Mouse (Mus musculus): Measurements from ENCODE around the gene Pigf. TPM values are rescaled to one million over a fixed set of nuclear protein-coding genes. Genes with fewer than 3 reads are reported as not detected.

Gene Pigf
- polyA plus RNA-seq, 1 experiment from 2014 or later: 15.4 TPM

- Histone ChIP-seq H3K36me3 (peaks cover 11% of the 10 kb centered on the region), H3K4me3 (peak overlapping the region; percentile 93), H3K9me3 (replicated peaks) (no peaks in the 10 kb centered on the region), H3K4me1 (replicated peaks) (peaks cover 14% of the 10 kb centered on the region), H3K4me2 (peak overlapping the region; percentile 87), H3K27me3 (no peaks in the 10 kb centered on the region), H3K9ac (peak overlapping the region; percentile 72), H3K27ac (no peak overlapping the region)
- 1% methylated on average over 55 of the region's 55 CpGs for WGBS
- ATAC-seq (replicated peaks; ENCODE audit: insufficient number of reproducible peaks, insufficient read depth, low FRiP score, low read depth): no peak
Measured at GRCm38 (mm10) chr17:87024491-87025242, 539 bp downstream of the Pigf start.

- Histone ChIP-seq H3K4me2 (no peak overlapping the region), H3K36me3 (no peaks in the 10 kb centered on the region; the same call in none of the 2 replicates), H3K4me3 (no peak overlapping the region), H3K4me1 (replicated peaks) (peaks cover 4% of the 10 kb centered on the region), H3K9ac (no peak overlapping the region), H3K9me3 (replicated peaks) (no peaks in the 10 kb centered on the region), H3K27ac (no peak overlapping the region), H3K27me3 (no peaks in the 10 kb centered on the region)
- ATAC-seq (replicated peaks; ENCODE audit: insufficient number of reproducible peaks, insufficient read depth, low FRiP score, low read depth): no peak
- WGBS: 87% methylated on average over 5 of the region's 5 CpGs
Measured at GRCm38 (mm10) chr17:87019692-87020091, 5.5 kb downstream of the Pigf start.

GRCm38 (mm10) chr17:87011301-87012019, 13.7 kb downstream of the Pigf start:
- no peak for ATAC-seq (replicated peaks; ENCODE audit: insufficient number of reproducible peaks, insufficient read depth, low FRiP score, low read depth)
- H3K27ac ChIP-seq: no peak overlapping the region

GRCm38 (mm10) chr17:87008950-87009349, 16.3 kb downstream of the Pigf start:
- ATAC-seq (replicated peaks; ENCODE audit: insufficient number of reproducible peaks, insufficient read depth, low FRiP score, low read depth): no peak
- no peak overlapping the region for H3K27ac ChIP-seq
- H3K4me3 ChIP-seq: no peak overlapping the region
- H3K27me3 ChIP-seq: no peaks in the 10 kb centered on the region
- no peak overlapping the region for H3K9ac ChIP-seq
- no peaks in the 10 kb centered on the region for H3K9me3 ChIP-seq (replicated peaks)
- 85% methylated on average over 3 of the region's 3 CpGs for WGBS
- no peaks in the 10 kb centered on the region for H3K4me1 ChIP-seq (replicated peaks)
- H3K36me3 ChIP-seq: peaks cover 2% of the 10 kb centered on the region; the same call in 1 of the 2 replicates
- H3K4me2 ChIP-seq: no peak overlapping the region

More at GRCm38 (mm10) chr17:87011301-87012019, 13.7 kb downstream of the Pigf start:
- H3K27me3 ChIP-seq: no peaks in the 10 kb centered on the region
- H3K36me3 ChIP-seq: peaks cover 2% of the 10 kb centered on the region; the same call in 1 of the 2 replicates
- H3K4me1 ChIP-seq (replicated peaks): no peaks in the 10 kb centered on the region
- no peaks in the 10 kb centered on the region for H3K9me3 ChIP-seq (replicated peaks)
- H3K4me3 ChIP-seq: no peak overlapping the region
- 77% methylated on average over 13 of the region's 13 CpGs for WGBS
- H3K4me2 ChIP-seq: no peak overlapping the region
- no peak overlapping the region for H3K9ac ChIP-seq

- Histone ChIP-seq H3K36me3 (peaks cover 28% of the 10 kb centered on the region; the same call in 1 of the 2 replicates), H3K4me1 (replicated peaks) (no peaks in the 10 kb centered on the region), H3K4me2 (no peak overlapping the region), H3K9me3 (replicated peaks) (no peaks in the 10 kb centered on the region), H3K4me3 (no peak overlapping the region), H3K9ac (no peak overlapping the region), H3K27me3 (no peaks in the 10 kb centered on the region), H3K27ac (no peak overlapping the region)
- no peak for ATAC-seq (replicated peaks; ENCODE audit: insufficient number of reproducible peaks, insufficient read depth, low FRiP score, low read depth)
- 82% methylated on average over 6 of the region's 6 CpGs for WGBS
Measured at GRCm38 (mm10) chr17:86997323-86997722, 27.9 kb downstream of the Pigf start.

- no peak overlapping the region for H3K27ac ChIP-seq
- H3K4me3 ChIP-seq: no peak overlapping the region
- H3K27me3 ChIP-seq: no peaks in the 10 kb centered on the region
- 86% methylated on average over 8 of the region's 8 CpGs for WGBS
- no peak overlapping the region for H3K4me2 ChIP-seq
- ATAC-seq (replicated peaks; ENCODE audit: insufficient number of reproducible peaks, insufficient read depth, low FRiP score, low read depth): no peak
- H3K9me3 ChIP-seq (replicated peaks): no peaks in the 10 kb centered on the region
- H3K4me1 ChIP-seq (replicated peaks): peaks cover 38% of the 10 kb centered on the region
- H3K36me3 ChIP-seq: no peaks in the 10 kb centered on the region
- H3K9ac ChIP-seq: no peak overlapping the region
Measured at GRCm38 (mm10) chr17:86991306-86991705, 33.9 kb downstream of the Pigf start.

- H3K27ac ChIP-seq: 0 out of 2 replicates have a peak overlapping the region, but pooled peaks have one; percentile 13
- H3K4me1 ChIP-seq (replicated peaks): peaks cover 45% of the 10 kb centered on the region
- H3K9me3 ChIP-seq (replicated peaks): no peaks in the 10 kb centered on the region
- H3K9ac ChIP-seq: no peak overlapping the region
- WGBS: 41% methylated on average over 6 of the region's 6 CpGs
- no peak for ATAC-seq (replicated peaks; ENCODE audit: insufficient number of reproducible peaks, insufficient read depth, low FRiP score, low read depth)
- no peaks in the 10 kb centered on the region for H3K27me3 ChIP-seq
- no peak overlapping the region for H3K4me3 ChIP-seq
- H3K36me3 ChIP-seq: no peaks in the 10 kb centered on the region
- H3K4me2 ChIP-seq: no peak overlapping the region
Measured at GRCm38 (mm10) chr17:86988601-86989184, 36.5 kb downstream of the Pigf start.

GRCm38 (mm10) chr17:86988161-86988560, 37.0 kb downstream of the Pigf start:
- Histone ChIP-seq H3K4me1 (replicated peaks) (peaks cover 45% of the 10 kb centered on the region), H3K27me3 (no peaks in the 10 kb centered on the region), H3K36me3 (no peaks in the 10 kb centered on the region), H3K9ac (no peak overlapping the region), H3K27ac (0 out of 2 replicates have a peak overlapping the region, but pooled peaks have one; percentile 13), H3K9me3 (replicated peaks) (no peaks in the 10 kb centered on the region), H3K4me2 (no peak overlapping the region), H3K4me3 (no peak overlapping the region)
- 81% methylated on average over 5 of the region's 5 CpGs for WGBS
- no peak for ATAC-seq (replicated peaks; ENCODE audit: insufficient number of reproducible peaks, insufficient read depth, low FRiP score, low read depth)

- H3K36me3 ChIP-seq: no peaks in the 10 kb centered on the region
- H3K9ac ChIP-seq: no peak overlapping the region
- H3K4me1 ChIP-seq (replicated peaks): peaks cover 49% of the 10 kb centered on the region
- WGBS: 54% methylated on average over 17 of the region's 17 CpGs
- ATAC-seq (replicated peaks; ENCODE audit: insufficient number of reproducible peaks, insufficient read depth, low FRiP score, low read depth): no peak
- H3K9me3 ChIP-seq (replicated peaks): no peaks in the 10 kb centered on the region
- H3K4me3 ChIP-seq: no peak overlapping the region
- H3K27me3 ChIP-seq: no peaks in the 10 kb centered on the region
- peak overlapping the region; percentile 43 for H3K27ac ChIP-seq
- peak overlapping the region; percentile 11 for H3K4me2 ChIP-seq
Measured at GRCm38 (mm10) chr17:86986449-86987138, 38.6 kb downstream of the Pigf start.

GRCm38 (mm10) chr17:86982497-86982896, 42.7 kb downstream of the Pigf start:
- no peaks in the 10 kb centered on the region for H3K27me3 ChIP-seq
- H3K4me2 ChIP-seq: no peak overlapping the region
- H3K36me3 ChIP-seq: peaks cover 7% of the 10 kb centered on the region; the same call in 1 of the 2 replicates
- H3K4me1 ChIP-seq (replicated peaks): peaks cover 30% of the 10 kb centered on the region
- no peaks in the 10 kb centered on the region for H3K9me3 ChIP-seq (replicated peaks)
- 59% methylated on average over 9 of the region's 9 CpGs for WGBS
- no peak overlapping the region for H3K27ac ChIP-seq
- H3K4me3 ChIP-seq: no peak overlapping the region
- no peak for ATAC-seq (replicated peaks; ENCODE audit: insufficient number of reproducible peaks, insufficient read depth, low FRiP score, low read depth)
- no peak overlapping the region for H3K9ac ChIP-seq

GRCm38 (mm10) chr17:86981701-86982100, 43.5 kb downstream of the Pigf start:
- H3K27me3 ChIP-seq: no peaks in the 10 kb centered on the region
- 94% methylated on average over 2 of the region's 2 CpGs for WGBS
- peaks cover 24% of the 10 kb centered on the region for H3K4me1 ChIP-seq (replicated peaks)
- no peak overlapping the region for H3K27ac ChIP-seq
- H3K36me3 ChIP-seq: peaks cover 7% of the 10 kb centered on the region; the same call in 1 of the 2 replicates
- no peak overlapping the region for H3K4me3 ChIP-seq
- no peak overlapping the region for H3K4me2 ChIP-seq
- no peak for ATAC-seq (replicated peaks; ENCODE audit: insufficient number of reproducible peaks, insufficient read depth, low FRiP score, low read depth)
- no peak overlapping the region for H3K9ac ChIP-seq
- H3K9me3 ChIP-seq (replicated peaks): no peaks in the 10 kb centered on the region
